Mouse (Mus musculus) heart, postnatal 36 days (tissue): ENCODE results near the gene Pold4. TPM values are rescaled to one million over a fixed set of nuclear protein-coding genes. Genes with fewer than 3 reads are reported as not detected.
A peak's percentile ranks its signal among the peaks of the same experiment; 100 is the strongest.

Source experiments
- DNase-seq, 2 experiments: peaks; one replicate each; pipeline ENCODE4 v3.0.0; 2021 to 2022
- intact Hi-C: fragments of 180-260 bp; cut with DNase I; formaldehyde crosslinking; loops from one replicate; pipeline ENCODE4 v1.15.1; 2025
- total RNA-seq, 2 experiments: library from RNA; stranded (reverse); gene quantifications; 2 replicates each; pipeline ENCODE4 v1.2.3; 2021

Pold4 gene
- total RNA-seq, result 10 to 100 TPM; 11.9 to 13.7 TPM

DNA sequence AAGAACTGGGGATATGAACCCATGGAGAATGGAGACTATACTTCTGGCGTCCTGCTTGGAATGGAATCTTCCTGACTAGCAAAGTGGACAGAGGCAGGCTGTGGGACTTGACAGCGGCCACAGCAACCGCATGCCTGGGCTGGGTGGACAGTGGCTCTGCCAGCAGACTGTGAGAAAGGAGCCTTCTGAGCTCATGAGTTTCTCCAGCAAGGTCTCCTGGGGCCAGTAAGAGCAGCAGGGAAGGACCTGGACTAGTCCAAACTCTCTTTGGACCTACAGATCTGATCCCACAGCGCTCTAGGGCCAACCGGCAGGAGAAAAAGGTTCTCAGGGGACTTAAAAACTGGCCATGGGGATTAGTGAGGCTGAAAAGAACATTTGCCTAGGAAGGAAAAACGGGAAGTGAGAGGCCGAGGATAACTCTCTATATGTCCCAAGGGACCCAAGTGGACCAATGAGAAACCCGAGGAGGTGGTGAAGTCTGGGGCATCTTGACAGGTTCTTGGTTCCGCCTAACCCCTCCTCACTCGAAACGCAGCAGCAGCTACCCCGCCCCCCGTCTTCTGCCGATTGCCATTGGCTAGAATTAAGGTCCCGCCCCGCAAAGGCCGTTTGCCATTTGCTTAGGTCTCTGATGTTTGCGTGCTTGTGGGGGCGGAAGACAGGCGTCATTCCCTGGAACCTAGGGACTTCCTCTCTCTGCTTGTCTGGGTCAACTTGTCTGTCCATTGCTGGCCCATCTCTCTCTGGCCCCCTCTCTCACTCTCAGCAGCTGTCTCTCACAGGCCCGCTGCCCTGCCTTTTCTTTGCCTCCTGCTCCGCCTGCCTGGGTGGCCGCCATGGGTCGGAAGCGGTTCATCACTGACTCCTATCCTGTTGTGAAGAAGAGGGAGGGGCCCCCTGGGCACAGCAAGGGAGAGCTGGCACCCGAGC lies at the start of gene Pold4:
Gene Pold4 (plus strand): TSS at position 647 of the 933 bp plus-strand sequence.
- intact Hi-C loops, result no loop called here
- peak; percentile 97 for DNase-seq

DNA sequence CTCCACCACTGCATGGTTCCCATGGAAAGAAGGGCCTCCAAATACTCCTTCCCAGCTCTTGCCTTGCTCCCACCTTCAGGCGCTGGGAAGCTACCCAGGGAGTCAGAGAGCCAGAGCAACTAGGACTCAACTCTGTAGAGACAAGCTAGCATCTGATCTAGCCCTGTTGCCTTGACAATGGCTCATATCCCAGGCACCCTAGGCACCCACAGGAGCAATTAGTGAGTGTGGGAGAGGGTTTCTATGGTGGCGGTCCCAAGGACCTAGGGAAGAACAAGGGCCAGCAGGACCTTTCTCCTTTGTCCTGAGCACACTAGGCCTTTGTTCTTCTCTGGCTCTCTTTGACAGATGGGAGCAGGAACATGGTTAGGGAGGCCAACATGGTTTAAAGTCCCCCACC lies 48.0 kb upstream of the Pold4 start:
- intact Hi-C loops, result no loop called here
- no peak for DNase-seq

- no peak for DNase-seq
- intact Hi-C loops, result no loop called here
Observed at GRCm38 (mm10) chr19:4184976-4185975, 46.4 kb upstream of the Pold4 start.

- intact Hi-C loops, result no loop called here
- DNase-seq, result no peak
Observed at GRCm38 (mm10) chr19:4187303-4187702, 44.4 kb upstream of the Pold4 start.

- intact Hi-C loops, result no loop called here
- DNase-seq, result no peak
Observed at GRCm38 (mm10) chr19:4189051-4189620, 42.6 kb upstream of the Pold4 start.

- no peak for DNase-seq
- intact Hi-C loops, result loop anchor here (1.0 kb wide), 1 partner anchor 22 kb away; no protein-coding TSS in a partner anchor
Observed at GRCm38 (mm10) chr19:4190831-4191334, 40.8 kb upstream of the Pold4 start, which contains the start of gene Tbc1d10c. TSS of gene Tbc1d10c (minus strand) at chr19:4191284.

- intact Hi-C loops, result loop anchor here (1.0 kb wide), 2 partner anchors 22 to 42 kb away; no protein-coding TSS in a partner anchor
- peak; percentile 97 for DNase-seq
Observed at GRCm38 (mm10) chr19:4191528-4192250, 40.0 kb upstream of the Pold4 start, which contains the start of gene Ppp1ca. TSS of gene Ppp1ca (plus strand) at chr19:4192065.

DNA sequence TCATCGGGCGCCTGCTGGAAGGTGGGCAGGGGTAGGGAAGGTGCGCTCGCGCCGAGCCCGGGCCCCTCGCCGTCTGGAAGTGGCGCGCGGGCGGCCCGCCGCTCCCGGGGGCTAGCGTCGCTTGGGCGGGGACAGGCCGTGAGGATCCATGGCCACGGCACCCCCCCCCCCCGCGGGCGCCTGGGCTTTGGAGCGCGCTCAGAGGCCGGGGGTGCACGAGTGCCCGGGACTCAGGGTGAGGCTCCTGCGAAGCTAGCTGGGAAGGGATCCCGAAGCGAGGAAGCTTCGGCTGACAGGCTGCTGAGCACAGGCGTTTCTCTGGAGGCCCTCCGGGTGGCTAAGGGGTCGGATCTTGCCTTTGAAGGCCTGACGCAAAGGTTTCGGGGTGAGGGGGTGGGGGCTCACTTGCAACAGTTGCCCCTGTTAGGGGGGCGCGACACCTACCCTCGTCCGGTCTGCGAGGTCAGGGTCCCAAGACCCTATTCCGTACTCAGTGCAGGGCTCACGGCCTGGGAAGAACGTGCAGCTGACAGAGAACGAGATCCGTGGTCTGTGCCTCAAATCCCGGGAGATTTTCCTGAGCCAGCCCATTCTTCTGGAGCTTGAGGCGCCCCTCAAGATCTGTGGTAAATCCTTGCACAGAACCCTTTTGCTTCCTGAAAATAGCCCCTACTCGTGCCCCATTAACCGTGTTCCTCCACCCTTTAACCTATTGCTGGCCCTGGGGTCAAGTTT lies 39.3 kb upstream of the Pold4 start:
- intact Hi-C loops, result loop anchor here (1.0 kb wide), 1 partner anchor 43 kb away; no protein-coding TSS in a partner anchor
- no peak for DNase-seq

DNA sequence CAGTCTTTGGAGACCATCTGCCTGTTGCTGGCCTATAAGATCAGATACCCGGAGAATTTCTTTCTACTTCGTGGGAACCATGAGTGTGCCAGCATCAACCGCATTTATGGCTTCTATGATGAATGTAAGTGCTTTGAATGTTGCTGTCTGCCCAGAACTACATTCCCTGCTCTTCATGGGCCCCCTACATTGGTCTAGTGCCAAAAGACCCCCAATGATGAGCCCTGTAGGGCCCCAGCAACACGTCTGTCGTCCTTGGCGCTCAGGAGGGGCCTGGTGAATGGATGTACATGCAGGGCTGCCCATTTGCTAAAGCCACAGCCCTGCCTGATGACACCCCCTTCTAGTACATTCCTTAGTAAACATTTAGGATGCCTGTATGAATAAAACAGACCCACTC lies 38.6 kb upstream of the Pold4 start:
- intact Hi-C loops, result no loop called here

GRCm38 (mm10) chr19:4194021-4194724 lies 37.5 kb upstream of the Pold4 start:
- no peak for DNase-seq
- intact Hi-C loops, result no loop called here

More for the DNA sequence above, 38.6 kb upstream of the Pold4 start:
- no peak for DNase-seq

GRCm38 (mm10) chr19:4194776-4195650 lies 36.7 kb upstream of the Pold4 start:
- DNase-seq, result no peak
- intact Hi-C loops, result no loop called here

GRCm38 (mm10) chr19:4196048-4196447 lies 35.7 kb upstream of the Pold4 start:
- intact Hi-C loops, result no loop called here
- DNase-seq, result no peak

DNA sequence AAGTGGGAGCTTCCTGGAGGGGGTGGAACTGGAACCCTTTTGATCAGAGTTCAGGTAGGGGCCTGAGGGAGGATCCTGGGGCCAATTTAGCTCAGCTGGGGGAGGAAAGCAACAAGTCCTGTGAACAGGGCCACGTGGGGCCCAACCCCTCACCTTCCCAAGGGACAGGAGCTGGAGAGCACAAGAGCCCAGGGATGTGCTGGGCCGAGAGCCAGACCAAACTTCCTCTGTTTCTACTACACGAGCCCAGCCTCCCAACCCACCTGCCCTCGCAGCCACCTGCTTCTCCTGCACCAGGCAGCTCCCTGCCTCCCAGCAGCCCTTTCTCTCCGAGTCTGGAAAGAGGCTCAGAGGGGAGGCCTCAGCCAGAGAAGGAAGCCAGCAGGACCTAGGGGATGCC lies 35.2 kb upstream of the Pold4 start:
- intact Hi-C loops, result no loop called here
- no peak for DNase-seq

DNA sequence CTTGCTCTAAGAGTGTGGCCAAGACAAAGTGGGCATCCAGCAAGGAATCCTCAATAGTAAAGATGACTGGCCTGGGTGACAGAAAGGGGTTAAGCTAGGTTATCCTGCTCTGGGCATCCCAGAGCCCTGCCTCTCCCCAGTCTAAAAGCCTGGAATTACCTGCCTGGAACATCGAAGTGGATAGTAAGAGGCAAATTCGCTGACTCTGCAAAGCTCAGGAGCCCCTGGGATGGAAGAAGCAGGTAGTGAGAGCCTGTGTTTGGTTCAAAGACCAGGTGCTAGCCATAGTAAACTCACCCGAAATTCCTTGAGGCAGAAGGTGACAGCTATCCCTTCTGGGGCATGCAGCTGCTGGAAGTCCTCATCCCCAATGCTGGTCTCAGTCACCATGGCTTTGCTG lies 34.5 kb upstream of the Pold4 start:
- intact Hi-C loops, result no loop called here

GRCm38 (mm10) chr19:4201291-4201909 lies 30.3 kb upstream of the Pold4 start, which contains the start of gene Rad9a:
TSS of gene Rad9a (minus strand) at chr19:4201662.
- intact Hi-C loops, result no loop called here
- peak; percentile 91 to 94 for DNase-seq

More for the DNA sequence above, 34.5 kb upstream of the Pold4 start:
- no peak for DNase-seq

GRCm38 (mm10) chr19:4202149-4202548 lies 29.6 kb upstream of the Pold4 start:
- no peak for DNase-seq
- intact Hi-C loops, result loop anchor here (2.0 kb wide), 1 partner anchor 103 kb away; the partner anchor contains the start of gene Pitpnm1
